Mouse (Mus musculus): ENCODE measurements around the gene Klrg2. TPM values are rescaled to one million over a fixed set of nuclear protein-coding genes. Genes with fewer than 3 reads are reported as not detected.

The Klrg2 gene
- polyA plus RNA-seq, 1 experiment: 2.3 TPM

- Histone ChIP-seq H3K4me1 (ENCODE audit: control insufficient read depth, insufficient read depth, low read length) (peaks cover 4% of the 10 kb centered on the region; the same call in 1 of the 2 replicates), H3K27me3 (replicated peaks; ENCODE audit: control insufficient read depth, insufficient read depth, low read length) (no peaks in the 10 kb centered on the region), H3K36me3 (ENCODE audit: control insufficient read depth, insufficient read depth, low read length) (no peaks in the 10 kb centered on the region), H3K4me3 (ENCODE audit: insufficient read depth, low read depth, low read length) (no peak overlapping the region), H3K27ac (ENCODE audit: insufficient read depth, low read depth, low read length) (no peak overlapping the region)
- TF ChIP-seq CTCF (conservative IDR thresholded peaks at IDR 0.05; ENCODE audit: insufficient read depth, insufficient read length, low read depth, low read length): no peak
- WGBS: 48% methylated on average over 5 of the region's 5 CpGs
- no peak for DNase-seq
Measured at GRCm38 (mm10) chr6:38641645-38642044, 4.6 kb upstream of the Klrg2 start.

DNA sequence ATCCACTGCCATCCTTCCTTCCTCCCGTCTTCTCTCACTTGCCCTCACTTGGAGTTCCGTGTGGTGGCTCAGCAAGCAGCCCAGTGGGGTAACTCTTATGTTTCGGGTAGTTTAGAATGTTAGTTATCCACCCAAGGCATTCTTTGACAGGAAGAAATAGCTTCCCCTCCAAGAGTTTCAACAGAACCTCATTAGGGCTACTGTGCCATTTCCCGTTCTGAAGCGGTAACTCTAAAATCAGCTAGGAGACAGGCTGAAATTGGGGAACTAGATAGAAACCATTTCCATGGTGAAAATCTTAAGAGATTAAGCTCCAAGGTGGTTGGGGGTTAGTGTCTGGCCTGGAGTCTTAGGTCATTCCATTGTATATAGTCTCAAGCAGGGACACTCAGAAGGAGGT, 4.2 kb upstream of the Klrg2 start:
- H3K27me3 ChIP-seq (replicated peaks; ENCODE audit: control insufficient read depth, insufficient read depth, low read length): no peaks in the 10 kb centered on the region
- TF ChIP-seq CTCF (conservative IDR thresholded peaks at IDR 0.05; ENCODE audit: insufficient read depth, insufficient read length, low read depth, low read length) (no peak), POLR2A (IDR thresholded peaks at IDR 0.05; ENCODE audit: low read depth, low read length) (no peak)
- H3K36me3 ChIP-seq (ENCODE audit: control insufficient read depth, insufficient read depth, low read length): no peaks in the 10 kb centered on the region
- peaks cover 4% of the 10 kb centered on the region; the same call in 1 of the 2 replicates for H3K4me1 ChIP-seq (ENCODE audit: control insufficient read depth, insufficient read depth, low read length)
- WGBS: 59% methylated on average over 5 of the region's 5 CpGs
- H3K27ac ChIP-seq (ENCODE audit: insufficient read depth, low read depth, low read length): no peak overlapping the region
- H3K4me3 ChIP-seq (ENCODE audit: insufficient read depth, low read depth, low read length): no peak overlapping the region
- no peak for DNase-seq

DNA sequence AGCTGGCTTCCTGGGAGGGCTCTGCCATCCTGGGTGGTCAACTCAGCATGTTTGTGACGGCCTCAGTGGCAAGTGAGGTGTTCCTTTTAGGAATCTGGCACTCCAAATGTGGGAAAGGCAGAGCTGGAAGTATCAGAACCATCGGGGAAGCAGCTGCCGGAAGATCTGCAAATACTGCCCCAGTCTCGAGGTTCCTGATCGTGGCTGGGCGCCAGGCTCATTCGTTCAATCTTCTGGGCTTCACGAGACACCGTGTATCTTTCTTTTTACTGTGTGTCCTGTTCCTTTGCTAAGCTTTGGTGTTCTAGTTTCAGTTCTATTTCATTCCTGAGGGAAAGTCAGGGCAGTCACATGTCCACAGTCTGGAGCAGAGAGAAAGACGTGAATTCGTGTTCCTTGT, 3.4 kb upstream of the Klrg2 start:
- Histone ChIP-seq H3K27me3 (replicated peaks; ENCODE audit: control insufficient read depth, insufficient read depth, low read length) (no peaks in the 10 kb centered on the region), H3K4me1 (ENCODE audit: control insufficient read depth, insufficient read depth, low read length) (peaks cover 9% of the 10 kb centered on the region; the same call in 1 of the 2 replicates), H3K36me3 (ENCODE audit: control insufficient read depth, insufficient read depth, low read length) (no peaks in the 10 kb centered on the region), H3K4me3 (ENCODE audit: insufficient read depth, low read depth, low read length) (no peak overlapping the region), H3K27ac (ENCODE audit: insufficient read depth, low read depth, low read length) (no peak overlapping the region)
- whole genome bisulfite sequencing: 44% methylated on average over 11 of the region's 11 CpGs
- peak; percentile 24 for DNase-seq
- no peak for TF ChIP-seq CTCF (conservative IDR thresholded peaks at IDR 0.05; ENCODE audit: insufficient read depth, insufficient read length, low read depth, low read length)
- TF ChIP-seq POLR2A (IDR thresholded peaks at IDR 0.05; ENCODE audit: low read depth, low read length): no peak

DNA sequence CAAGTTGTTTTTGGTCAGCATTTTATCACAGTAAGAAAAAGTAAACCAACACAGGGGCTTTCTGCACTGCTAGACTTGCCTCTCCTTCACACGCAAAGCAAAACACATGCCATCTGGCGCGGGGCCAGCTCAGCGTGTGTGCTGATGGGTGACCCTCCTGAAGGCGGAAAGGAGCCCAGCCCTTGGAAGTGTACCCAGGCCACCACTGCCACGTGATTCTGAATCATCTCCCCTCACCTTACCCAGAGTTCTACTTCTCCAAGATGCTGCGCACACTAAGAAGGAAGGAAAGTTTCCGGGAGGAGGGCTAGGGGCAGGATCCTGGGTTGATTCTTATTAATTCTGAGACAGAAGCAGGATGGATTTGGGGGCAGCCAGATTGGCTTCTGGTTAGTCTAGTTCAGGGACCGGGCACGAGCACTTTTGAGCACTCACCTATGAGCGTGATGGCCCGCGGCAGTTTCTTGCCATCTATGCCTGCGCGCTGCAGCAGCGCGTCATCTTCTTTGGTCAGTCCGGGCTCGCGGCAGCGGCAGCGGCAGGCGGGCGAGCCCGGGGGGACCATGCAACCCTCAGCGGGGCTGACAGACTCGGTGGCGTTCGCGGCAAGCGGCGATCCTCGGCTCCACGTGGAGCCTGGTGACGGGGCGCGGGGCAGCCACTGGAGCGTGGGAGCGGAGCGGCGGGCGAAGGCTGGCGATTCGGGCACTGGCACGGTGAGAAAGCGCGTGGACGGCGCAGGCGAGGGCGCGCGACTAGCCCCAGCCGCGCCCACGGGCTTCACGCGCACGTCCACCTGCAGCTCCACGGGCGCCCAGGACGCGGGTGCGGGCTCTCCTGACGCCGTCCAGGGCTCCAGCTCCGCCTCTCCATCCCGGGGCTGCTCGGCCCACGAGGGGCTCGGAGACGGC, 846 bp downstream of the Klrg2 start:
- peaks cover 4% of the 10 kb centered on the region; the same call in 1 of the 2 replicates for H3K4me1 ChIP-seq (ENCODE audit: control insufficient read depth, insufficient read depth, low read length)
- H3K27ac ChIP-seq (ENCODE audit: insufficient read depth, low read depth, low read length): no peak overlapping the region
- TF ChIP-seq POLR2A (IDR thresholded peaks at IDR 0.05; ENCODE audit: low read depth, low read length) (no peak), CTCF (conservative IDR thresholded peaks at IDR 0.05; ENCODE audit: insufficient read depth, insufficient read length, low read depth, low read length) (no peak)
- no peaks in the 10 kb centered on the region for H3K27me3 ChIP-seq (replicated peaks; ENCODE audit: control insufficient read depth, insufficient read depth, low read length)
- H3K4me3 ChIP-seq (ENCODE audit: insufficient read depth, low read depth, low read length): peak overlapping the region; percentile 62
- H3K36me3 ChIP-seq (ENCODE audit: control insufficient read depth, insufficient read depth, low read length): no peaks in the 10 kb centered on the region
- peak; percentile 55 for DNase-seq
- 1% methylated on average over 72 of the region's 72 CpGs for WGBS

DNA sequence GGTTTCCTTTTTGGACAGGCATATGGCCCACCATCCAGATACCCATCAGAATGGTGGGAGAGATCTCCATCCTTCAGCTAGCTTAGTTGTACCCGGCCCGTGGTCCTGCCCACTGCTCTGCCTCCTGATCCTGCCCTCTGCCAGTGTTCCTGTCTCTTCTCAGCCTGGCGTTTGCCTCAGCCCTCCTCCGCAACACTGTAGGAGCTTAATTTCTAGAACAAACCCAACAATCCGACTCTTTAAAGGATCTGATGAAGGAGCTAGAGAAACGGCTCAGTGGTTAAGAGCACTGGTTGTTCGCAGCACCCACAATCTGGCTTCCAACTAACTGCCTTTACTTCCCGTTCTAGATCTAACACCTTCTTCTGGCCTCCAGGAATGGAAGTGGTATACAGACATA, 2.6 kb downstream of the Klrg2 start:
- Histone ChIP-seq H3K27ac (ENCODE audit: insufficient read depth, low read depth, low read length) (no peak overlapping the region), H3K4me3 (ENCODE audit: insufficient read depth, low read depth, low read length) (no peak overlapping the region), H3K27me3 (replicated peaks; ENCODE audit: control insufficient read depth, insufficient read depth, low read length) (no peaks in the 10 kb centered on the region), H3K36me3 (ENCODE audit: control insufficient read depth, insufficient read depth, low read length) (no peaks in the 10 kb centered on the region), H3K4me1 (ENCODE audit: control insufficient read depth, insufficient read depth, low read length) (peaks cover 4% of the 10 kb centered on the region; the same call in 1 of the 2 replicates)
- no peak for TF ChIP-seq CTCF (conservative IDR thresholded peaks at IDR 0.05; ENCODE audit: insufficient read depth, insufficient read length, low read depth, low read length)
- no peak for TF ChIP-seq POLR2A (IDR thresholded peaks at IDR 0.05; ENCODE audit: low read depth, low read length)
- DNase-seq: no peak
- 88% methylated on average over 8 of the region's 8 CpGs for WGBS

DNA sequence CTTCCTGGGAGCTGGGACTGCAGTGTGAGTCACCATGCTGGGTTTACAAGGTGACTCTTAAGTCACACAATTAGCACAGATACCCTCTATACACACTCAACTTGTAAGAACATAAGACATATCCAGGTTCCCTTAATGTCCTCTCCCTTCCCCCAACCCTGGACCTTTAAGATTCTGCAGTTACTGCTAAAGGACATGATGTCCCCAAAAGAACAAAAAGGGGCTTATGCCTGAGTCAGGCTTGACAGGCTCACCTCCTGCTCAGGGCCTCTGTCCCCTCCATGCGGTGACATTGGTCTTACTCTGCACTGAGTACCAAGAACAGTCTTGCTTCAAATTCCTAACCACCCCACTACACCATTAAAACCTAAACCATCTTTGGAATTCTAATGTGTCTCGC, 4.2 kb downstream of the Klrg2 start:
- no peaks in the 10 kb centered on the region for H3K27me3 ChIP-seq (replicated peaks; ENCODE audit: control insufficient read depth, insufficient read depth, low read length)
- H3K27ac ChIP-seq (ENCODE audit: insufficient read depth, low read depth, low read length): no peak overlapping the region
- WGBS: 96% methylated on average over 2 of the region's 2 CpGs
- H3K4me3 ChIP-seq (ENCODE audit: insufficient read depth, low read depth, low read length): no peak overlapping the region
- peaks cover 4% of the 10 kb centered on the region; the same call in 1 of the 2 replicates for H3K4me1 ChIP-seq (ENCODE audit: control insufficient read depth, insufficient read depth, low read length)
- H3K36me3 ChIP-seq (ENCODE audit: control insufficient read depth, insufficient read depth, low read length): no peaks in the 10 kb centered on the region
- no peak for DNase-seq
- no peak for TF ChIP-seq CTCF (conservative IDR thresholded peaks at IDR 0.05; ENCODE audit: insufficient read depth, insufficient read length, low read depth, low read length)
- no peak for TF ChIP-seq POLR2A (IDR thresholded peaks at IDR 0.05; ENCODE audit: low read depth, low read length)

DNA sequence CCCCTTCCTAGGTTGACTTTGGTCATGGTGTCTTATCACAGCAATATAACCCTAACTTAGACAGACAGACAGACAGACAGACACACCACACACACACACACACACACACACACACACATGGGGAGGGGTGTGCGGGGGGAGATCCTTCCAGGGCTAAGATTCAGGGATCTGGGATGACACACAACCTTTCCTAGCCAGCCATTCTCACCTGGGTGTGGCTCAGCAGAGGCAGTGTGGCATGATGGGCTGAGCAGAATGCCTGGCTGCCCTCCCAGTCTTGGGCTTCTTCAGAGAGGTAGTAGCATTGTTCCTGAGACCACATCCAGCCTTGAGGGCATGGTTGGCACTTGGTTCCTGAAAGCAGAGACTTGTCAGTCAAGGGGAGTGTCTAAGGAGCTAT, 7.5 kb downstream of the Klrg2 start:
- DNase-seq: no peak
- Histone ChIP-seq H3K27me3 (replicated peaks; ENCODE audit: control insufficient read depth, insufficient read depth, low read length) (no peaks in the 10 kb centered on the region), H3K27ac (ENCODE audit: insufficient read depth, low read depth, low read length) (no peak overlapping the region), H3K4me3 (ENCODE audit: insufficient read depth, low read depth, low read length) (no peak overlapping the region), H3K4me1 (ENCODE audit: control insufficient read depth, insufficient read depth, low read length) (no peaks in the 10 kb centered on the region), H3K36me3 (ENCODE audit: control insufficient read depth, insufficient read depth, low read length) (no peaks in the 10 kb centered on the region)
- 96% methylated on average over 1 of the region's 1 CpGs for WGBS
- TF ChIP-seq CTCF (conservative IDR thresholded peaks at IDR 0.05; ENCODE audit: insufficient read depth, insufficient read length, low read depth, low read length): no peak
- TF ChIP-seq POLR2A (IDR thresholded peaks at IDR 0.05; ENCODE audit: low read depth, low read length): no peak
